Mouse (Mus musculus) CD4-positive, CD25-positive, alpha-beta regulatory T cell, adult 4 months (primary cell): ENCODE measurements around the gene 1810062G17Rik. TPM values are rescaled to one million over a fixed set of nuclear protein-coding genes. Genes with fewer than 3 reads are reported as not detected.

ENCODE experiments used
- ATAC-seq: one replicate; pipeline ENCODE4 v1.8.0; 2017
- polyA plus RNA-seq, 2 experiments: library from polyadenylated mRNA; unstranded; fragments of 100-300 nt; shearing (Covaris generic); gene quantifications; one replicate each; pipeline ENCODE4 v1.2.1; 2017

Gene 1810062G17Rik
- polyA plus RNA-seq, 2 experiments from 2014 or later, result 2.0 to 2.9 TPM

- no peak for ATAC-seq
These were observed 771 bp downstream of the 1810062G17Rik start for GRCm38 (mm10) chr3:36476261-36477155.

GRCm38 (mm10) chr3:36478776-36479175 is 3.0 kb downstream of the 1810062G17Rik start:
- ATAC-seq, result no peak

GRCm38 (mm10) chr3:36480486-36480885 is 4.7 kb downstream of the 1810062G17Rik start:
- ATAC-seq, result no peak

- no peak for ATAC-seq
These were observed 6.0 kb downstream of the 1810062G17Rik start for GRCm38 (mm10) chr3:36481776-36482193.

GRCm38 (mm10) chr3:36482940-36483339 is 7.2 kb downstream of the 1810062G17Rik start:
- no peak for ATAC-seq

- ATAC-seq, result no peak
These were observed 8.6 kb downstream of the 1810062G17Rik start for GRCm38 (mm10) chr3:36484292-36484691.

GRCm38 (mm10) chr3:36486176-36486575 is 10.4 kb downstream of the 1810062G17Rik start:
- no peak for ATAC-seq

- ATAC-seq, result no peak
These were observed 11.1 kb downstream of the 1810062G17Rik start for GRCm38 (mm10) chr3:36486881-36487280.

- ATAC-seq, result no peak
These were observed 12.6 kb downstream of the 1810062G17Rik start for GRCm38 (mm10) chr3:36488367-36488766.

- ATAC-seq, result no peak
These were observed 13.3 kb downstream of the 1810062G17Rik start for GRCm38 (mm10) chr3:36488899-36489589.

GRCm38 (mm10) chr3:36489590-36489910 is 13.8 kb downstream of the 1810062G17Rik start:
- ATAC-seq, result no peak

- no peak for ATAC-seq
These were observed 15.8 kb downstream of the 1810062G17Rik start for GRCm38 (mm10) chr3:36491535-36491934.

GRCm38 (mm10) chr3:36492716-36493391 is 17.1 kb downstream of the 1810062G17Rik start:
- no peak for ATAC-seq

- ATAC-seq, result no peak
These were observed 18.0 kb downstream of the 1810062G17Rik start for GRCm38 (mm10) chr3:36493641-36494283.

GRCm38 (mm10) chr3:36494613-36495012 is 18.9 kb downstream of the 1810062G17Rik start:
- ATAC-seq, result no peak

GRCm38 (mm10) chr3:36495436-36495835 is 19.7 kb downstream of the 1810062G17Rik start:
- peak; percentile 86 for ATAC-seq

GRCm38 (mm10) chr3:36496273-36496672 is 20.5 kb downstream of the 1810062G17Rik start:
- no peak for ATAC-seq

GRCm38 (mm10) chr3:36496746-36497145 is 21.0 kb downstream of the 1810062G17Rik start:
- ATAC-seq, result peak; percentile 74

- no peak for ATAC-seq
These were observed 22.5 kb downstream of the 1810062G17Rik start for GRCm38 (mm10) chr3:36498224-36498623.

GRCm38 (mm10) chr3:36499418-36499817 is 23.7 kb downstream of the 1810062G17Rik start:
- no peak for ATAC-seq

GRCm38 (mm10) chr3:36500976-36501375 is 25.2 kb downstream of the 1810062G17Rik start:
- no peak for ATAC-seq

- ATAC-seq, result no peak
These were observed 25.8 kb downstream of the 1810062G17Rik start for GRCm38 (mm10) chr3:36501546-36501945.

- ATAC-seq, result no peak
These were observed 29.6 kb downstream of the 1810062G17Rik start for GRCm38 (mm10) chr3:36505306-36505705.
